Mouse (Mus musculus): ENCODE data around the gene Sae1. TPM values are rescaled to one million over a fixed set of nuclear protein-coding genes. Genes with fewer than 3 reads are reported as not detected.

Sae1 gene
- polyA plus RNA-seq, 1 experiment: 22.5 TPM

GRCm38 (mm10) chr7:16344598-16344997 lies 43.0 kb downstream of the Sae1 start:
- Histone ChIP-seq H3K4me1 (ENCODE audit: control insufficient read depth, insufficient read depth, insufficient read length, low read length) (no peaks in the 10 kb centered on the region), H3K27ac (replicated peaks; ENCODE audit: low read depth, low read length) (no peak overlapping the region), H3K4me3 (ENCODE audit: insufficient read depth, low read depth, low read length) (no peak overlapping the region)

- H3K27ac ChIP-seq (replicated peaks; ENCODE audit: low read depth, low read length): no peak overlapping the region
- no peaks in the 10 kb centered on the region for H3K4me1 ChIP-seq (ENCODE audit: control insufficient read depth, insufficient read depth, insufficient read length, low read length)
- H3K4me3 ChIP-seq (ENCODE audit: insufficient read depth, low read depth, low read length): no peak overlapping the region
Observed at GRCm38 (mm10) chr7:16337733-16338132, 49.9 kb downstream of the Sae1 start.

GRCm38 (mm10) chr7:16329146-16329545 lies 58.5 kb downstream of the Sae1 start:
- Histone ChIP-seq H3K4me3 (ENCODE audit: insufficient read depth, low read depth, low read length) (no peak overlapping the region), H3K4me1 (ENCODE audit: control insufficient read depth, insufficient read depth, insufficient read length, low read length) (peaks cover 3% of the 10 kb centered on the region; the same call in 1 of the 2 replicates), H3K27ac (replicated peaks; ENCODE audit: low read depth, low read length) (no peak overlapping the region)

- peaks cover 3% of the 10 kb centered on the region; the same call in 1 of the 2 replicates for H3K4me1 ChIP-seq (ENCODE audit: control insufficient read depth, insufficient read depth, insufficient read length, low read length)
- H3K27ac ChIP-seq (replicated peaks; ENCODE audit: low read depth, low read length): no peak overlapping the region
- no peak overlapping the region for H3K4me3 ChIP-seq (ENCODE audit: insufficient read depth, low read depth, low read length)
Observed at GRCm38 (mm10) chr7:16326607-16326971, 61.0 kb downstream of the Sae1 start.

GRCm38 (mm10) chr7:16325920-16326606 lies 61.5 kb downstream of the Sae1 start:
- peak overlapping the region; percentile 75 for H3K27ac ChIP-seq (replicated peaks; ENCODE audit: low read depth, low read length)
- H3K4me3 ChIP-seq (ENCODE audit: insufficient read depth, low read depth, low read length): no peak overlapping the region
- H3K4me1 ChIP-seq (ENCODE audit: control insufficient read depth, insufficient read depth, insufficient read length, low read length): peaks cover 4% of the 10 kb centered on the region; the same call in 1 of the 2 replicates

- Histone ChIP-seq H3K27ac (replicated peaks; ENCODE audit: low read depth, low read length) (no peak overlapping the region), H3K4me1 (ENCODE audit: control insufficient read depth, insufficient read depth, insufficient read length, low read length) (peaks cover 4% of the 10 kb centered on the region; the same call in 1 of the 2 replicates), H3K4me3 (ENCODE audit: insufficient read depth, low read depth, low read length) (no peak overlapping the region)
Observed at GRCm38 (mm10) chr7:16324661-16325060, 62.9 kb downstream of the Sae1 start.

- peaks cover 4% of the 10 kb centered on the region; the same call in 1 of the 2 replicates for H3K4me1 ChIP-seq (ENCODE audit: control insufficient read depth, insufficient read depth, insufficient read length, low read length)
- H3K4me3 ChIP-seq (ENCODE audit: insufficient read depth, low read depth, low read length): no peak overlapping the region
- H3K27ac ChIP-seq (replicated peaks; ENCODE audit: low read depth, low read length): no peak overlapping the region
Observed at GRCm38 (mm10) chr7:16320479-16320878, 67.1 kb downstream of the Sae1 start.

- H3K27ac ChIP-seq (replicated peaks; ENCODE audit: low read depth, low read length): no peak overlapping the region
- H3K4me3 ChIP-seq (ENCODE audit: insufficient read depth, low read depth, low read length): no peak overlapping the region
- peaks cover 5% of the 10 kb centered on the region; the same call in 1 of the 2 replicates for H3K4me1 ChIP-seq (ENCODE audit: control insufficient read depth, insufficient read depth, insufficient read length, low read length)
Observed at GRCm38 (mm10) chr7:16319216-16319615, 68.4 kb downstream of the Sae1 start.

GRCm38 (mm10) chr7:16317094-16317493 lies 70.5 kb downstream of the Sae1 start:
- Histone ChIP-seq H3K4me1 (ENCODE audit: control insufficient read depth, insufficient read depth, insufficient read length, low read length) (peaks cover 5% of the 10 kb centered on the region; the same call in 1 of the 2 replicates), H3K4me3 (ENCODE audit: insufficient read depth, low read depth, low read length) (no peak overlapping the region), H3K27ac (replicated peaks; ENCODE audit: low read depth, low read length) (no peak overlapping the region)

- H3K27ac ChIP-seq (replicated peaks; ENCODE audit: low read depth, low read length): 0 out of 2 replicates have a peak overlapping the region, but pooled peaks have one; percentile 40
- no peak overlapping the region for H3K4me3 ChIP-seq (ENCODE audit: insufficient read depth, low read depth, low read length)
- H3K4me1 ChIP-seq (ENCODE audit: control insufficient read depth, insufficient read depth, insufficient read length, low read length): peaks cover 4% of the 10 kb centered on the region; the same call in 1 of the 2 replicates
Observed at GRCm38 (mm10) chr7:16315222-16315759, 72.3 kb downstream of the Sae1 start.

- Histone ChIP-seq H3K4me1 (ENCODE audit: control insufficient read depth, insufficient read depth, insufficient read length, low read length) (peaks cover 4% of the 10 kb centered on the region; the same call in 1 of the 2 replicates), H3K4me3 (ENCODE audit: insufficient read depth, low read depth, low read length) (peak overlapping the region; percentile 58), H3K27ac (replicated peaks; ENCODE audit: low read depth, low read length) (peak overlapping the region; percentile 65)
Observed at GRCm38 (mm10) chr7:16314221-16314775, 73.3 kb downstream of the Sae1 start.

- Histone ChIP-seq H3K4me3 (ENCODE audit: insufficient read depth, low read depth, low read length) (peak overlapping the region; percentile 61), H3K27ac (replicated peaks; ENCODE audit: low read depth, low read length) (peak overlapping the region; percentile 94), H3K4me1 (ENCODE audit: control insufficient read depth, insufficient read depth, insufficient read length, low read length) (peaks cover 4% of the 10 kb centered on the region; the same call in 1 of the 2 replicates)
Observed at GRCm38 (mm10) chr7:16313481-16314220, 74.0 kb downstream of the Sae1 start.

- H3K27ac ChIP-seq (replicated peaks; ENCODE audit: low read depth, low read length): peak overlapping the region; percentile 94
- H3K4me1 ChIP-seq (ENCODE audit: control insufficient read depth, insufficient read depth, insufficient read length, low read length): peaks cover 4% of the 10 kb centered on the region; the same call in 1 of the 2 replicates
- peak overlapping the region; percentile 61 for H3K4me3 ChIP-seq (ENCODE audit: insufficient read depth, low read depth, low read length)
Observed at GRCm38 (mm10) chr7:16312672-16313311, 74.8 kb downstream of the Sae1 start.

- peaks cover 4% of the 10 kb centered on the region; the same call in 1 of the 2 replicates for H3K4me1 ChIP-seq (ENCODE audit: control insufficient read depth, insufficient read depth, insufficient read length, low read length)
- peak overlapping the region; percentile 94 for H3K27ac ChIP-seq (replicated peaks; ENCODE audit: low read depth, low read length)
- H3K4me3 ChIP-seq (ENCODE audit: insufficient read depth, low read depth, low read length): peak overlapping the region; percentile 61
Observed at GRCm38 (mm10) chr7:16312011-16312671, 75.5 kb downstream of the Sae1 start.

All from brown adipose tissue, adult 24 weeks (tissue).